Mouse (Mus musculus): ENCODE measurements around the gene Patl2. TPM values are rescaled to one million over a fixed set of nuclear protein-coding genes. Genes with fewer than 3 reads are reported as not detected.

Patl2 gene
- total RNA-seq (2023), result not detected in 4 replicates

GRCm38 (mm10) chr2:122186106-122186505 lies at the start of gene Patl2, which contains the start of gene Terb2:
Patl2 (minus strand) TSS chr2:122186189.
Terb2 (plus strand) TSS chr2:122186272.

DNA sequence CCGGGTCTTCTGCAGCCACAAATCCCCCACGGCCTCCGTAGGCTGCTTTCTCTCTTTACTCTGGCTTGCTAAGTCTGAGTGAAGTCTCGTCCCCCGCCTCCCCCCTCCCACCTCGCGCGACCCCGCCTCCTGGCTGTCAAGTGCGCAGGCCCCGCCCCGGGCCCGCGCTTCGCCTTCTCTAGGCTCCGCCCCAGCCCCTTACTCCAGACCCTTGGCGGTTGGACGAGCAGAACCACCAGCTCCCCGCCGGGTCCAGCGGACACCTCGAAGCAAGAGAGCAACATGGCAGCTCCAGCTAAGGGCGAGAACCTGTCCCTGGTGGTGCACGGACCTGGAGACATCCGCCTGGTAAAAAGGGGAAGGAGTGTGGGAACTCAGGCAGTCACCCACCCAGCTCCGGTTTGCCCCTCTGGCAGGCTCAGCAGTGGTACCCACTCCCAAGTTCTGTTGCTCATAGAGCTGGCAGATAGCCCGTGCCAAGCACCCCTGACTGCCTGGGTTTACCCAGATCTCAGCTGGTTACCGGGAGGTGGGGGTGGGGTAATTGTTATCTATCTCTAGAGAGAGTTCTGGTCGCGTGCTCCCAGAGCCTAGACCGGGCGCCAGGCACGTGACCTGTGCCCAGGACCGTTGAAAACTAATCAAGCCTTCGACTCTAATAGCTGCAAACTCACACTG lies 48.8 kb upstream of the Patl2 start, which contains the start of gene Sord:
Gene Sord, plus strand, starts transcription at position 139 of the 678 bp plus-strand sequence.

GRCm38 (mm10) chr2:122160680-122161079 lies 25.3 kb downstream of the Patl2 start, which contains the start of gene Trim69:
Trim69 (plus strand) TSS chr2:122160700.

DNA sequence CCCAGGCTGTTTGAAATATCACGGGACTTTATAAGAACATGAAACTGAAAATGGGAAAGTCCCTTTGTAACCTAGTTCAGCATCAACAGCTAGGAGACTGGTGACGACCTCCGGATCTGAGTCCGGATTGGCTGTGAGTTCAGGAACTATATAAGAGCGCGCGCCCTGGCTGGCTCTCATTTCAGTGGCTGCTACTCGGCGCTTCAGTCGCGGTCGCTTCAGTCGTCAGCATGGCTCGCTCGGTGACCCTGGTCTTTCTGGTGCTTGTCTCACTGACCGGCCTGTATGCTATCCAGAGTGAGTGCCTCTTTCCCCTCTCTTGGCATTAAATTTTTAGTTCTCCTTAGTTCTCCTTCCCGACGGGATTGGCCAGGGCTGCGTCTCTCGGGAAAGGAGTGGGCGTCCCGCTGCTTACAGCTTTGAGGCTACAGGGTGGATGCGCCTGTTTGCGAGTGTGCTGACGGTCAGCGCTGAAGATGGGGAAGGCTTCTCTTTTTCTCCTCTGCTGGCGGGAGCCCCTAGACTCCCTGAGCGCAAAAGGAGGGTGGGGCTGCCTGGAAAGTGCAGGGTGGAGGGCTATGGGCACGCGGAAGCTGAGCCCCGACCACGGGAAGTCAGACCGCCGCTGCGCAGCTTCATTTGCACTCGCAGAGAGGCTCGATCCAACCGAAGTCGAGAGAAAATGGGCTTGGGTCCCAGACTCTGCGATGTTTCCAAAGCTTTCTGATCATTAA lies 38.3 kb downstream of the Patl2 start, which contains the start of gene B2m:
Gene B2m, plus strand, starts transcription at position 179 of the 734 bp plus-strand sequence.

GRCm38 (mm10) chr2:122117961-122118958 lies 67.7 kb downstream of the Patl2 start, which contains the start of gene Spg11:
Spg11 (minus strand) TSS chr2:122118386.

Other genes starting within 250 kb of the Patl2 start
- 40.8 to 48.5 TPM (median 43.3 TPM) in 4 replicates for gene Ctdspl2, start 230.2 kb downstream of the Patl2 start, total RNA-seq (2023)
- not detected in 4 replicates for gene Mageb3, start 230.1 kb downstream of the Patl2 start, total RNA-seq (2023)
- 39.8 to 45.1 TPM (median 41.9 TPM) in 4 replicates for gene Eif3j1, start 157.6 kb downstream of the Patl2 start, total RNA-seq (2023)
- gene Spg11, start 67.8 kb downstream of the Patl2 start, total RNA-seq (2023), result 28.5 to 31.7 TPM (median 31.6 TPM) in 4 replicates
- gene B2m, start 38.5 kb downstream of the Patl2 start, total RNA-seq (2023), result 1,478 to 1,606 TPM (median 1,516 TPM) in 4 replicates
- 0.63 to 3.3 TPM (median 2.0 TPM) in 4 replicates for gene Trim69, start 25.5 kb downstream of the Patl2 start, total RNA-seq (2023)
- gene Terb2, start 83 bp upstream of the Patl2 start, total RNA-seq (2023), result not detected in 4 replicates
- 5.8 to 7.8 TPM (median 6.7 TPM) in 4 replicates for gene Sord, start 48.6 kb upstream of the Patl2 start, total RNA-seq (2023)
- gene Duox2, start 112.3 kb upstream of the Patl2 start, total RNA-seq (2023), result not detected in 4 replicates
- 0.36 TPM in 1 of 4 replicates, not detected in the others for gene Duoxa2, start 112.7 kb upstream of the Patl2 start, total RNA-seq (2023)
- gene Duoxa1, start 127.5 kb upstream of the Patl2 start, total RNA-seq (2023), result not detected in 4 replicates
- gene Duox1, start 129.5 kb upstream of the Patl2 start, total RNA-seq (2023), result not detected in 4 replicates
- 2.6 to 4.6 TPM (median 3.8 TPM) in 4 replicates for gene Shf, start 183.0 kb upstream of the Patl2 start, total RNA-seq (2023)
- 106 to 123 TPM (median 108 TPM) in 4 replicates for gene Slc28a2, start 240.3 kb upstream of the Patl2 start, total RNA-seq (2023)

Data from B cell, adult 62 days (primary cell).